Mouse (Mus musculus): ENCODE results near the gene Stip1. TPM values are rescaled to one million over a fixed set of nuclear protein-coding genes. Genes with fewer than 3 reads are reported as not detected.
"Not testable (repeated sequence)": the region's sequence is repeated elsewhere in the genome, so short reads cannot be mapped to it uniquely, and the experiment has no call there.

Gene Stip1
- total and polyA plus RNA-seq, 3 experiments: 178 to 314 (median 202) TPM

GRCm38 (mm10) chr19:6992011-6992858, 47.5 kb downstream of the Stip1 start, which contains the start of gene Dnajc4:
Gene Dnajc4, minus strand, starts transcription at chr19:6992572.
- H3K4me3 ChIP-seq (replicated peaks in 1 of 3; ENCODE audit: low read depth in 2 of 3, low read length in 2 of 3, poor library complexity in 1 of 3): peak within 1 kb of the TSS; percentile 69 to 90 (median 84)
- no peaks in the 10 kb centered on the region for H3K79me2 ChIP-seq (replicated peaks; ENCODE audit: control insufficient read depth, extremely low read depth, insufficient read depth, poor library complexity, severe bottlenecking)
- no peaks in the 10 kb centered on the region for H3K27me3 ChIP-seq (replicated peaks)
- H3K4me2 ChIP-seq (ENCODE audit: insufficient read depth, low read depth, poor library complexity, severe bottlenecking): peak within 1 kb of the TSS; percentile 81
- H3K9me3 ChIP-seq (replicated peaks; ENCODE audit: low read length): no peaks in the 10 kb centered on the region
- peak; percentile 99 for DNase-seq (ENCODE audit: extremely low read depth)
- H3K27ac ChIP-seq (ENCODE audit: insufficient read depth, low read depth): peak within 1 kb of the TSS; percentile 9; the same call in 1 of the 2 replicates
- H3K9ac ChIP-seq (ENCODE audit: insufficient read depth, low read depth): peak within 1 kb of the TSS; percentile 66
- peaks cover 3 to 10% of the 10 kb centered on the region in 2 experiments for H3K36me3 ChIP-seq (replicated peaks in 1 of 2; ENCODE audit: control insufficient read depth in 1 of 2, insufficient read depth in 1 of 2, low read length in 1 of 2)
- in situ Hi-C loops (cut with MboI; ENCODE audit: low pct_ligation_motif_present, low pct_unique_long_range_greater_than_20kb, low sequenced_read_pairs): no loop called here
- peaks cover 4 to 44% of the 10 kb centered on the region in 2 experiments for H3K4me1 ChIP-seq (ENCODE audit: control insufficient read depth in 1 of 2, insufficient read depth in 2 of 2)
- dilution Hi-C loops (cut with MboI; ENCODE audit: extremely low pct_ligation_motif_present, extremely low pct_unique_long_range_greater_than_20kb, low sequenced_read_pairs): no loop called here
- TF ChIP-seq IRF4 (IDR thresholded peaks at IDR 0.05; ENCODE audit: low read depth, low read length) (0 out of 2 replicates have a peak, but pooled peaks have one; percentile 23), MAZ (IDR thresholded peaks at IDR 0.05; ENCODE audit: low read depth, low read length) (peak; percentile 94), CHD2 (IDR thresholded peaks at IDR 0.05; ENCODE audit: low read length) (peak; percentile 78), JUND (conservative IDR thresholded peaks at IDR 0.05; ENCODE audit: low read depth, low read length) (no peak), ELF1 (IDR thresholded peaks at IDR 0.05; ENCODE audit: low read depth, low read length) (peak; percentile 94), MAFK (IDR thresholded peaks at IDR 0.05; ENCODE audit: insufficient replicate concordance, low read length) (no peak), NRF1 (IDR thresholded peaks at IDR 0.05; ENCODE audit: low read depth, low read length) (peak; percentile 50), E2F4 (IDR thresholded peaks at IDR 0.05; ENCODE audit: insufficient replicate concordance, low read depth, low read length) (peak; percentile 76; the same call in 1 of the 2 replicates), POLR2AphosphoS2 (IDR thresholded peaks at IDR 0.05; ENCODE audit: low read depth, low read length) (peak; percentile 75), MEF2A (IDR thresholded peaks at IDR 0.05; ENCODE audit: borderline replicate concordance, low read depth, low read length) (peak; percentile 68; the same call in 1 of the 2 replicates), NELFE (IDR thresholded peaks at IDR 0.05; ENCODE audit: low read depth, low read length) (peak; percentile 77), SIN3A (IDR thresholded peaks at IDR 0.05; ENCODE audit: low read length) (peak; percentile 91), ZMIZ1 (IDR thresholded peaks at IDR 0.05; ENCODE audit: low read depth, low read length) (0 out of 2 replicates have a peak, but pooled peaks have one; percentile 49), RCOR1 (conservative IDR thresholded peaks at IDR 0.05; ENCODE audit: low read depth, low read length) (0 out of 2 replicates have a peak, but pooled peaks have one; percentile 57), MXI1 (IDR thresholded peaks at IDR 0.05; ENCODE audit: low read depth, low read length) (peak; percentile 67), ZC3H11A (IDR thresholded peaks at IDR 0.05; ENCODE audit: low read depth, low read length) (no peak), ZKSCAN1 (IDR thresholded peaks at IDR 0.05; ENCODE audit: borderline replicate concordance, low read depth, low read length) (no peak), HCFC1 (IDR thresholded peaks at IDR 0.05; ENCODE audit: low read depth, low read length) (peak; percentile 71), ZNF384 (IDR thresholded peaks at IDR 0.05; ENCODE audit: low read depth, low read length) (no peak), MAX (IDR thresholded peaks at IDR 0.05; ENCODE audit: low read length) (peak; percentile 68; the same call in 1 of the 2 replicates), USF1 (IDR thresholded peaks at IDR 0.05; ENCODE audit: low read depth, low read length) (no peak), TBP (conservative IDR thresholded peaks at IDR 0.05; ENCODE audit: low read depth, low read length) (peak; percentile 64; the same call in 1 of the 2 replicates), BHLHE40 (IDR thresholded peaks at IDR 0.05; ENCODE audit: low read depth, low read length) (0 out of 2 replicates have a peak, but pooled peaks have one; percentile 6), SMC3 (IDR thresholded peaks at IDR 0.05; ENCODE audit: low read depth, low read length) (no peak), TCF12 (IDR thresholded peaks at IDR 0.05; ENCODE audit: low read depth, low read length) (peak; percentile 53), POLR2A (IDR thresholded peaks at IDR 0.05; ENCODE audit: low read depth, low read length) (peak; percentile 74), UBTF (IDR thresholded peaks at IDR 0.05; ENCODE audit: low read depth, low read length) (no peak)

GRCm38 (mm10) chr19:6991166-6991565, 48.6 kb downstream of the Stip1 start:
- Histone ChIP-seq H3K36me3 (replicated peaks in 1 of 2; ENCODE audit: control insufficient read depth in 1 of 2, insufficient read depth in 1 of 2, low read length in 1 of 2) (peaks cover 3 to 11% of the 10 kb centered on the region in 2 experiments), H3K4me1 (ENCODE audit: control insufficient read depth in 1 of 2, insufficient read depth in 2 of 2) (peaks cover 7 to 39% of the 10 kb centered on the region in 2 experiments)
- H3K79me2 ChIP-seq (replicated peaks; ENCODE audit: control insufficient read depth, extremely low read depth, insufficient read depth, poor library complexity, severe bottlenecking); DNase-seq (ENCODE audit: extremely low read depth); H3K27ac ChIP-seq (ENCODE audit: insufficient read depth, low read depth); in situ Hi-C loops (cut with MboI; ENCODE audit: low pct_ligation_motif_present, low pct_unique_long_range_greater_than_20kb, low sequenced_read_pairs); H3K9ac ChIP-seq (ENCODE audit: insufficient read depth, low read depth); H3K9me3 ChIP-seq (replicated peaks; ENCODE audit: low read length); H3K4me3 ChIP-seq (replicated peaks in 1 of 3; ENCODE audit: low read depth in 2 of 3, low read length in 2 of 3, poor library complexity in 1 of 3); H3K4me2 ChIP-seq (ENCODE audit: insufficient read depth, low read depth, poor library complexity, severe bottlenecking); H3K27me3 ChIP-seq (replicated peaks); dilution Hi-C loops (cut with MboI; ENCODE audit: extremely low pct_ligation_motif_present, extremely low pct_unique_long_range_greater_than_20kb, low sequenced_read_pairs): not testable (repeated sequence)
